Mouse (Mus musculus) right cerebral cortex, postnatal 36 days (tissue): ENCODE measurements at regions not wholly inside any gene's neighbourhood (a gene's known extent, or its start where the extent isn't known, plus 50 kb on each side); places are given as distances from the start of the nearest gene placed in this dataset.

Experiments
- DNase-seq, 2 experiments: peaks; one replicate each; pipeline ENCODE4 v3.0.0; 2022; ENCODE audit warnings: low spot score in 2 of 2, mixed read lengths in 1 of 2

GRCm38 (mm10) chr3:83689068-83689976, 76.8 kb upstream of the Sfrp2 start:
- DNase-seq: peak in 1 of 2 experiments; percentile 2

- DNase-seq: no peak
Observed at GRCm38 (mm10) chr3:83694505-83694904, 71.6 kb upstream of the Sfrp2 start.

- no peak for DNase-seq
Observed at GRCm38 (mm10) chr3:83699751-83700150, 66.4 kb upstream of the Sfrp2 start.

- no peak for DNase-seq
Observed at GRCm38 (mm10) chr3:83701075-83701474, 65.0 kb upstream of the Sfrp2 start.

GRCm38 (mm10) chr3:83704559-83704958, 61.6 kb upstream of the Sfrp2 start:
- no peak for DNase-seq

- no peak for DNase-seq
Observed at GRCm38 (mm10) chr3:83705253-83705652, 60.9 kb upstream of the Sfrp2 start.

- no peak for DNase-seq
Observed at GRCm38 (mm10) chr3:83706531-83707243, 59.4 kb upstream of the Sfrp2 start.

GRCm38 (mm10) chr3:83707278-83707677, 58.8 kb upstream of the Sfrp2 start:
- no peak for DNase-seq

- no peak for DNase-seq
Observed at GRCm38 (mm10) chr3:83708973-83709372, 57.1 kb upstream of the Sfrp2 start.

- no peak for DNase-seq
Observed at GRCm38 (mm10) chr3:83709531-83709930, 56.6 kb upstream of the Sfrp2 start.

- DNase-seq: no peak
Observed at GRCm38 (mm10) chr3:83710995-83711541, 55.1 kb upstream of the Sfrp2 start.

GRCm38 (mm10) chr3:83712355-83712754, 53.8 kb upstream of the Sfrp2 start:
- DNase-seq: no peak

GRCm38 (mm10) chr3:83714572-83714971, 51.5 kb upstream of the Sfrp2 start:
- DNase-seq: no peak
